Mouse (Mus musculus): Measurements from ENCODE around the gene Rita1. TPM values are rescaled to one million over a fixed set of nuclear protein-coding genes. Genes with fewer than 3 reads are reported as not detected.

The Rita1 gene
- polyA plus RNA-seq, 1 experiment: 8.0 TPM

- Histone ChIP-seq H3K4me3 (ENCODE audit: extremely low read depth, insufficient read depth, insufficient read length) (no peak overlapping the region), H3K27me3 (ENCODE audit: control insufficient read depth, insufficient read depth, low read length) (no peaks in the 10 kb centered on the region), H3K36me3 (ENCODE audit: control insufficient read depth, insufficient read depth, low read length) (peaks cover 32% of the 10 kb centered on the region), H3K27ac (ENCODE audit: insufficient read depth, low read length) (no peak overlapping the region), H3K4me1 (ENCODE audit: control insufficient read depth, insufficient read depth, insufficient read length) (no peaks in the 10 kb centered on the region; the same call in 1 of the 2 replicates)
- 96% methylated on average over 24 of the region's 24 CpGs for WGBS
- TF ChIP-seq CTCF (IDR thresholded peaks at IDR 0.05; ENCODE audit: extremely low read depth, insufficient read depth, insufficient read length, insufficient replicate concordance) (no peak), POLR2A (IDR thresholded peaks at IDR 0.05; ENCODE audit: low read depth, low read length) (no peak)
- DNase-seq (ENCODE audit: low read depth in 1 of 2, low spot score in 2 of 2): no peak
Measured at GRCm38 (mm10) chr5:120555871-120556270, 56.5 kb downstream of the Rita1 start.

- H3K36me3 ChIP-seq (ENCODE audit: control insufficient read depth, insufficient read depth, low read length): peaks cover 25% of the 10 kb centered on the region
- WGBS: 98% methylated on average over 5 of the region's 5 CpGs
- no peaks in the 10 kb centered on the region for H3K27me3 ChIP-seq (ENCODE audit: control insufficient read depth, insufficient read depth, low read length)
- no peak overlapping the region for H3K27ac ChIP-seq (ENCODE audit: insufficient read depth, low read length)
- no peaks in the 10 kb centered on the region for H3K4me1 ChIP-seq (ENCODE audit: control insufficient read depth, insufficient read depth, insufficient read length)
- DNase-seq (ENCODE audit: low read depth in 1 of 2, low spot score in 2 of 2): no peak
- TF ChIP-seq CTCF (IDR thresholded peaks at IDR 0.05; ENCODE audit: extremely low read depth, insufficient read depth, insufficient read length, insufficient replicate concordance) (no peak), POLR2A (IDR thresholded peaks at IDR 0.05; ENCODE audit: low read depth, low read length) (no peak)
- no peak overlapping the region for H3K4me3 ChIP-seq (ENCODE audit: extremely low read depth, insufficient read depth, insufficient read length)
Measured at GRCm38 (mm10) chr5:120550673-120551072, 61.7 kb downstream of the Rita1 start.

- TF ChIP-seq CTCF (IDR thresholded peaks at IDR 0.05; ENCODE audit: extremely low read depth, insufficient read depth, insufficient read length, insufficient replicate concordance): no peak
- no peak for TF ChIP-seq POLR2A (IDR thresholded peaks at IDR 0.05; ENCODE audit: low read depth, low read length)
- H3K27me3 ChIP-seq (ENCODE audit: control insufficient read depth, insufficient read depth, low read length): no peaks in the 10 kb centered on the region
- DNase-seq (ENCODE audit: low read depth in 1 of 2, low spot score in 2 of 2): no peak
- peaks cover 21% of the 10 kb centered on the region for H3K36me3 ChIP-seq (ENCODE audit: control insufficient read depth, insufficient read depth, low read length)
- no peak overlapping the region for H3K27ac ChIP-seq (ENCODE audit: insufficient read depth, low read length)
- WGBS: 91% methylated on average over 5 of the region's 5 CpGs
- no peaks in the 10 kb centered on the region for H3K4me1 ChIP-seq (ENCODE audit: control insufficient read depth, insufficient read depth, insufficient read length)
- H3K4me3 ChIP-seq (ENCODE audit: extremely low read depth, insufficient read depth, insufficient read length): no peak overlapping the region
Measured at GRCm38 (mm10) chr5:120550137-120550536, 62.3 kb downstream of the Rita1 start.

- no peak for DNase-seq (ENCODE audit: low read depth in 1 of 2, low spot score in 2 of 2)
- peaks cover 14% of the 10 kb centered on the region for H3K36me3 ChIP-seq (ENCODE audit: control insufficient read depth, insufficient read depth, low read length)
- H3K4me3 ChIP-seq (ENCODE audit: extremely low read depth, insufficient read depth, insufficient read length): no peak overlapping the region
- H3K27ac ChIP-seq (ENCODE audit: insufficient read depth, low read length): no peak overlapping the region
- H3K27me3 ChIP-seq (ENCODE audit: control insufficient read depth, insufficient read depth, low read length): no peaks in the 10 kb centered on the region
- TF ChIP-seq CTCF (IDR thresholded peaks at IDR 0.05; ENCODE audit: extremely low read depth, insufficient read depth, insufficient read length, insufficient replicate concordance) (no peak), POLR2A (IDR thresholded peaks at IDR 0.05; ENCODE audit: low read depth, low read length) (no peak)
- H3K4me1 ChIP-seq (ENCODE audit: control insufficient read depth, insufficient read depth, insufficient read length): no peaks in the 10 kb centered on the region
- WGBS: 97% methylated on average over 11 of the region's 11 CpGs
Measured at GRCm38 (mm10) chr5:120548236-120548850, 64.0 kb downstream of the Rita1 start.

Other genes starting within 250 kb of the Rita1 start
- gene Lhx5, start 180.9 kb downstream of the Rita1 start, polyA plus RNA-seq (2012; rRNA removed): not detected in 2 replicates
- gene Sdsl, start 139.8 kb downstream of the Rita1 start, polyA plus RNA-seq (2012; rRNA removed): 4.0 and 4.6 TPM in 2 replicates
- not detected in 2 replicates for gene Sds, start 136.1 kb downstream of the Rita1 start, polyA plus RNA-seq (2012; rRNA removed)
- 34.7 and 35.6 TPM in 2 replicates for gene Plbd2, start 109.0 kb downstream of the Rita1 start, polyA plus RNA-seq (2012; rRNA removed)
- 52.0 and 56.4 TPM in 2 replicates for gene Slc8b1, start 101.4 kb downstream of the Rita1 start, polyA plus RNA-seq (2012; rRNA removed)
- gene Tpcn1, start 23.9 kb downstream of the Rita1 start, polyA plus RNA-seq (2012; rRNA removed): 54.5 and 58.8 TPM in 2 replicates
- 0.38 and 0.40 TPM in 2 replicates for gene Iqcd, start 23.6 kb downstream of the Rita1 start, polyA plus RNA-seq (2012; rRNA removed)
- gene Ddx54, start 150 bp upstream of the Rita1 start, polyA plus RNA-seq (2012; rRNA removed): 80.8 and 131 TPM in 2 replicates
- not detected in 2 replicates for gene Cfap73, start 21.6 kb upstream of the Rita1 start, polyA plus RNA-seq (2012; rRNA removed)
- 14.9 and 18.9 TPM in 2 replicates for gene Rasal1, start 36.2 kb upstream of the Rita1 start, polyA plus RNA-seq (2012; rRNA removed)
- gene Dtx1, start 99.3 kb upstream of the Rita1 start, polyA plus RNA-seq (2012; rRNA removed): 264 and 351 TPM in 2 replicates
- 7.2 and 9.0 TPM in 2 replicates for gene Oas2, start 137.3 kb upstream of the Rita1 start, polyA plus RNA-seq (2012; rRNA removed)
- gene Oas3, start 165.1 kb upstream of the Rita1 start, polyA plus RNA-seq (2012; rRNA removed): 15.2 and 16.3 TPM in 2 replicates
- 0.08 and 0.20 TPM in 2 replicates for gene Oas1e, start 182.9 kb upstream of the Rita1 start, polyA plus RNA-seq (2012; rRNA removed)
- gene Oas1c, start 199.9 kb upstream of the Rita1 start, polyA plus RNA-seq (2012; rRNA removed): 5.4 and 6.2 TPM in 2 replicates
- not detected in 2 replicates for gene Oas1f, start 234.8 kb upstream of the Rita1 start, polyA plus RNA-seq (2012; rRNA removed)
- not detected in 2 replicates for gene Oas1h, start 248.8 kb upstream of the Rita1 start, polyA plus RNA-seq (2012; rRNA removed)